Mouse (Mus musculus): ENCODE results near the gene Itga9. TPM values are rescaled to one million over a fixed set of nuclear protein-coding genes. Genes with fewer than 3 reads are reported as not detected.

Gene Itga9
- polyA plus RNA-seq, 1 experiment from 2014 or later: 3.7 TPM

GRCm38 (mm10) chr9:118807669-118808068 is 201.2 kb downstream of the Itga9 start:
- WGBS: 90% methylated on average over 3 of the region's 3 CpGs

DNA sequence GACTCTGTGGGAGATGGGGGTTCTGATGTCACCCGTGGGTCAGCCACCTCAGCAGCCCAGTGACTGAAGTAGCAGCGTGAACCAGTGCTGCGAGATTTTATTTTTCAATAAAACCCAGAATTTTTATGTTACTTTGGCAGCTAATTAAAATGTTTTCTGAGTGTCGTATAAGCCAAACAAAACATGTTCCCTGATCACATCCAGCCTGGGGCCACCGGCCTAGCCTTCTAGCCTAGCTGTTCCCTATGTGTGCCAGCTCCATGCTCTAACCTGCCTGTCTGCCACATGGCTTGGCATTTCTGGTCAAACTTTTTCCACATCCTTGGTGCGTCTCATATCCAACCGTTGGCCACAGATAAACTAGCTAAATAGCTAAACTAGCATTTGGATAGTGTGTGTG is 205.7 kb downstream of the Itga9 start:
- H3K4me1 ChIP-seq (ENCODE audit: control insufficient read depth, insufficient read depth, low read length): no peaks in the 10 kb centered on the region
- no peaks in the 10 kb centered on the region for H3K36me3 ChIP-seq (ENCODE audit: control insufficient read depth, insufficient read depth, low read length)
- no peaks in the 10 kb centered on the region for H3K27me3 ChIP-seq (replicated peaks; ENCODE audit: control insufficient read depth, insufficient read depth, low read length)
- H3K27ac ChIP-seq (ENCODE audit: low read length): no peak overlapping the region
- H3K4me3 ChIP-seq (ENCODE audit: low read length): no peak overlapping the region
- no peak overlapping the region for H3K4me2 ChIP-seq (ENCODE audit: low read depth, low read length)
- no peak overlapping the region for H3K9ac ChIP-seq (ENCODE audit: low read depth, low read length)
- ATAC-seq: no peak
- 89% methylated on average over 7 of the region's 7 CpGs for WGBS
- H3K9me3 ChIP-seq (ENCODE audit: control insufficient read depth, low read length): no peaks in the 10 kb centered on the region

More at GRCm38 (mm10) chr9:118807669-118808068, 201.2 kb downstream of the Itga9 start:
- H3K4me3 ChIP-seq (ENCODE audit: low read length): no peak overlapping the region
- no peak overlapping the region for H3K4me2 ChIP-seq (ENCODE audit: low read depth, low read length)
- no peaks in the 10 kb centered on the region for H3K36me3 ChIP-seq (ENCODE audit: control insufficient read depth, insufficient read depth, low read length)
- H3K4me1 ChIP-seq (ENCODE audit: control insufficient read depth, insufficient read depth, low read length): no peaks in the 10 kb centered on the region; the same call in 1 of the 2 replicates
- H3K9ac ChIP-seq (ENCODE audit: low read depth, low read length): no peak overlapping the region
- no peak overlapping the region for H3K27ac ChIP-seq (ENCODE audit: low read length)
- no peak for ATAC-seq
- no peaks in the 10 kb centered on the region for H3K27me3 ChIP-seq (replicated peaks; ENCODE audit: control insufficient read depth, insufficient read depth, low read length)
- H3K9me3 ChIP-seq (ENCODE audit: control insufficient read depth, low read length): no peaks in the 10 kb centered on the region

GRCm38 (mm10) chr9:118813492-118813891 is 207.0 kb downstream of the Itga9 start:
- H3K9ac ChIP-seq (ENCODE audit: low read depth, low read length): no peak overlapping the region
- no peaks in the 10 kb centered on the region for H3K27me3 ChIP-seq (replicated peaks; ENCODE audit: control insufficient read depth, insufficient read depth, low read length)
- WGBS: 88% methylated on average over 5 of the region's 5 CpGs
- ATAC-seq: no peak
- H3K27ac ChIP-seq (ENCODE audit: low read length): no peak overlapping the region
- H3K9me3 ChIP-seq (ENCODE audit: control insufficient read depth, low read length): no peaks in the 10 kb centered on the region
- H3K4me1 ChIP-seq (ENCODE audit: control insufficient read depth, insufficient read depth, low read length): peaks cover 4% of the 10 kb centered on the region; the same call in 1 of the 2 replicates
- H3K4me3 ChIP-seq (ENCODE audit: low read length): no peak overlapping the region
- no peak overlapping the region for H3K4me2 ChIP-seq (ENCODE audit: low read depth, low read length)
- no peaks in the 10 kb centered on the region for H3K36me3 ChIP-seq (ENCODE audit: control insufficient read depth, insufficient read depth, low read length)

DNA sequence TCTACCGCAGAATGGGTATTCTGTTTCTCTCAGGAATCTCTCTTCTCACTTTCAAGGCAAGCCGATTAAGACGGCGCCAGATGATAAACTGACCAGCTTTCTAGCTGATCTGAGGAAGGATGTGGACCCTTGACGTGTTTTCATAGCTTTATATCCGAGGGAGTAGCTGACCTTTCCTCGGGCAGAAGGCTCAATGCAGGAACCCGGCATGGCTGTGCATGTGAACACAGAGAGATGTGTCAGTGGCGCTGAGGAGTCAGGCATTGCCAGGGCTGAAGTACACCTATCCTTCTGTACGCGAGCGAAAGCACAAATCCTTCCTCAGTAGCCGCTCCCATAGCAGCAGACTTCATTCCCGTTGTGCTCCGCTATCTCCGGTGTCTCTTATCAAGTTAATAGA is 207.6 kb downstream of the Itga9 start:
- no peaks in the 10 kb centered on the region for H3K9me3 ChIP-seq (ENCODE audit: control insufficient read depth, low read length)
- H3K27me3 ChIP-seq (replicated peaks; ENCODE audit: control insufficient read depth, insufficient read depth, low read length): no peaks in the 10 kb centered on the region
- H3K27ac ChIP-seq (ENCODE audit: low read length): no peak overlapping the region
- H3K4me1 ChIP-seq (ENCODE audit: control insufficient read depth, insufficient read depth, low read length): peaks cover 7% of the 10 kb centered on the region; the same call in 1 of the 2 replicates
- H3K36me3 ChIP-seq (ENCODE audit: control insufficient read depth, insufficient read depth, low read length): no peaks in the 10 kb centered on the region
- no peak overlapping the region for H3K9ac ChIP-seq (ENCODE audit: low read depth, low read length)
- 54% methylated on average over 16 of the region's 16 CpGs for WGBS
- no peak for ATAC-seq
- H3K4me2 ChIP-seq (ENCODE audit: low read depth, low read length): no peak overlapping the region
- no peak overlapping the region for H3K4me3 ChIP-seq (ENCODE audit: low read length)

GRCm38 (mm10) chr9:118814461-118814860 is 208.0 kb downstream of the Itga9 start:
- ATAC-seq: no peak
- Histone ChIP-seq H3K9me3 (ENCODE audit: control insufficient read depth, low read length) (no peaks in the 10 kb centered on the region), H3K4me3 (ENCODE audit: low read length) (no peak overlapping the region), H3K4me2 (ENCODE audit: low read depth, low read length) (no peak overlapping the region), H3K27me3 (replicated peaks; ENCODE audit: control insufficient read depth, insufficient read depth, low read length) (no peaks in the 10 kb centered on the region), H3K36me3 (ENCODE audit: control insufficient read depth, insufficient read depth, low read length) (no peaks in the 10 kb centered on the region), H3K27ac (ENCODE audit: low read length) (no peak overlapping the region), H3K9ac (ENCODE audit: low read depth, low read length) (no peak overlapping the region), H3K4me1 (ENCODE audit: control insufficient read depth, insufficient read depth, low read length) (peaks cover 7% of the 10 kb centered on the region; the same call in 1 of the 2 replicates)
- 38% methylated on average over 8 of the region's 8 CpGs for WGBS

DNA sequence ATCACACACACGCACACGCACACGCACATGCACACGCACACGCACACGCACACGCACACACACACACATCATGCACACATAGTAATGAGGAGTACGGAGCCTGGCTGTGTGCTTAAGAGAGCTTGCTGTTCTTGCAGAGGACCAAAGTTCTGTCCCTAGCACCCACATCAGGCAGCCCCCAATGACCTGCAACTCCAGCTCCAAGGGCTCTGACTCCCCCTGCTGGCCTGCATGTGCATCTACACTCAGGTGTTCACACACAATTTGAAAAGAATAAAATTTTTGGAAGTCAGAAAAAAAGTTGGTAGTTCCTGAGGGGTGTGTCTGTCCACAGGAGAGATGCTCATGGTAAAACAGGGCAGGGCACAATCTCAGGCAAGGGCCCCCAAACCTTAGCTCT is 209.1 kb downstream of the Itga9 start:
- Histone ChIP-seq H3K27me3 (replicated peaks; ENCODE audit: control insufficient read depth, insufficient read depth, low read length) (no peaks in the 10 kb centered on the region), H3K9ac (ENCODE audit: low read depth, low read length) (no peak overlapping the region), H3K4me3 (ENCODE audit: low read length) (no peak overlapping the region), H3K9me3 (ENCODE audit: control insufficient read depth, low read length) (0 out of 2 replicates have a peak, but pooled peaks cover 3% of the 10 kb centered on the region), H3K4me2 (ENCODE audit: low read depth, low read length) (no peak overlapping the region), H3K27ac (ENCODE audit: low read length) (no peak overlapping the region), H3K4me1 (ENCODE audit: control insufficient read depth, insufficient read depth, low read length) (peaks cover 7% of the 10 kb centered on the region; the same call in 1 of the 2 replicates), H3K36me3 (ENCODE audit: control insufficient read depth, insufficient read depth, low read length) (no peaks in the 10 kb centered on the region)
- ATAC-seq: no peak
- 93% methylated on average over 8 of the region's 8 CpGs for WGBS

DNA sequence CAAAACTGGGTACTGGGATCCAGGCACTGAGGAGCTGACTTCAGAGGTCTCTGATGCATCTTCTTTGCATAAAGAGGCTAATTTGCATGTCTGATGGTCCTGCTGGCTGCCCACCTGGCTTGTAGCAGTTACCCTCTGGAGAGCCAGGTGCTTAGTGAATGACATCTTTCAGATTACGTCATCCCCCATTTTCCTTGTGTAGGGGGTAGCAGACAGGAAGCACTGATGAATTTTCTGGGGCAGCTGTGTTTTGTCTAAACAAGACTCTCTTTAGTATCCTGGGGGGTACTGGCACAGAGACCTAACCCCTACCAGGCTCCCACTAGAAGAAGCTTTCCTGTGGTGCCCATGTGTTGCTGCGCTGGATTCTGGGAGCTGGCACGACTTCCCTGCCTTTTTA is 212.0 kb downstream of the Itga9 start:
- H3K4me3 ChIP-seq (ENCODE audit: low read length): no peak overlapping the region
- no peaks in the 10 kb centered on the region for H3K36me3 ChIP-seq (ENCODE audit: control insufficient read depth, insufficient read depth, low read length)
- H3K27ac ChIP-seq (ENCODE audit: low read length): no peak overlapping the region
- H3K4me1 ChIP-seq (ENCODE audit: control insufficient read depth, insufficient read depth, low read length): peaks cover 16% of the 10 kb centered on the region
- H3K4me2 ChIP-seq (ENCODE audit: low read depth, low read length): no peak overlapping the region
- 0 out of 2 replicates have a peak, but pooled peaks cover 3% of the 10 kb centered on the region for H3K9me3 ChIP-seq (ENCODE audit: control insufficient read depth, low read length)
- no peak for ATAC-seq
- WGBS: 57% methylated on average over 3 of the region's 3 CpGs
- H3K9ac ChIP-seq (ENCODE audit: low read depth, low read length): no peak overlapping the region
- no peaks in the 10 kb centered on the region for H3K27me3 ChIP-seq (replicated peaks; ENCODE audit: control insufficient read depth, insufficient read depth, low read length)

- H3K27me3 ChIP-seq (replicated peaks; ENCODE audit: control insufficient read depth, insufficient read depth, low read length): no peaks in the 10 kb centered on the region
- 0 out of 2 replicates have a peak, but pooled peaks cover 3% of the 10 kb centered on the region for H3K9me3 ChIP-seq (ENCODE audit: control insufficient read depth, low read length)
- peak overlapping the region; percentile 1; the same call in 1 of the 2 replicates for H3K4me2 ChIP-seq (ENCODE audit: low read depth, low read length)
- H3K27ac ChIP-seq (ENCODE audit: low read length): no peak overlapping the region
- H3K36me3 ChIP-seq (ENCODE audit: control insufficient read depth, insufficient read depth, low read length): no peaks in the 10 kb centered on the region; the same call in 1 of the 2 replicates
- no peak overlapping the region for H3K4me3 ChIP-seq (ENCODE audit: low read length)
- peaks cover 16% of the 10 kb centered on the region for H3K4me1 ChIP-seq (ENCODE audit: control insufficient read depth, insufficient read depth, low read length)
- no peak overlapping the region for H3K9ac ChIP-seq (ENCODE audit: low read depth, low read length)
- WGBS: 48% methylated on average over 21 of the region's 21 CpGs
- peak; percentile 73 for ATAC-seq
These were observed 215.0 kb downstream of the Itga9 start for GRCm38 (mm10) chr9:118821220-118822185.

GRCm38 (mm10) chr9:118822186-118822555 is 215.7 kb downstream of the Itga9 start:
- WGBS: 62% methylated on average over 3 of the region's 3 CpGs
- peaks cover 16% of the 10 kb centered on the region for H3K4me1 ChIP-seq (ENCODE audit: control insufficient read depth, insufficient read depth, low read length)
- H3K27ac ChIP-seq (ENCODE audit: low read length): no peak overlapping the region
- H3K27me3 ChIP-seq (replicated peaks; ENCODE audit: control insufficient read depth, insufficient read depth, low read length): no peaks in the 10 kb centered on the region
- 0 out of 2 replicates have a peak, but pooled peaks cover 3% of the 10 kb centered on the region for H3K9me3 ChIP-seq (ENCODE audit: control insufficient read depth, low read length)
- no peak overlapping the region for H3K4me3 ChIP-seq (ENCODE audit: low read length)
- H3K9ac ChIP-seq (ENCODE audit: low read depth, low read length): no peak overlapping the region
- H3K36me3 ChIP-seq (ENCODE audit: control insufficient read depth, insufficient read depth, low read length): no peaks in the 10 kb centered on the region; the same call in 1 of the 2 replicates
- ATAC-seq: no peak; the same call in 1 of the 2 replicates
- H3K4me2 ChIP-seq (ENCODE audit: low read depth, low read length): 0 out of 2 replicates have a peak overlapping the region, but pooled peaks have one; percentile 1
